Mouse (Mus musculus): ENCODE measurements around the gene Wfdc8.
A peak's percentile ranks its signal among the peaks of the same experiment; 100 is the strongest.
"Not testable (repeated sequence)": the region's sequence is repeated elsewhere in the genome, so short reads cannot be mapped to it uniquely, and the experiment has no call there.

Gene Wfdc8

DNA sequence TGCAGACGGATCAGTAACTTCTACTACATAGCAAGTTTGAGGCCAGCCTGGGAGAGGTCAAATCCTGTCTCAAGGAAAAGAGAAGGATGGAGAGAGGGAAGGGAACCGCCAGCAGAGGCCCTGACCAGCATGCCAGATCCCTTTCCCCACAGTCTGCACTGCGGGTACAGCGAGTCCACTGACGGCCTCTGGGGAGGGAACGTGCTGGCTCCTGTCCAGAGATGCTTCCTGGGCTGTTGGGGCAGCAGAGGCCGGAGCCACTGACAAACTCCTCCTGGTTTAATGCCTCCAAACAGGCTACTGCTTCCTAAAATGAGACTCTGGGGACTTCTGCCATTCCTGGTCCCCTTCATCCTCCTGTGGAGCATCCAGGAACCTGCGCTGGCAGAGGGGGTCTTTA is at the start of gene Wfdc8, which contains the start of gene Wfdc6b:
Wfdc8 (minus strand) TSS at position 156 of the 400 bp plus-strand sequence.
Wfdc6b (plus strand) TSS at position 52 of the 400 bp plus-strand sequence.
- not testable (repeated sequence) for DNase-seq (ENCODE audit: low read depth, low spot score)

DNA sequence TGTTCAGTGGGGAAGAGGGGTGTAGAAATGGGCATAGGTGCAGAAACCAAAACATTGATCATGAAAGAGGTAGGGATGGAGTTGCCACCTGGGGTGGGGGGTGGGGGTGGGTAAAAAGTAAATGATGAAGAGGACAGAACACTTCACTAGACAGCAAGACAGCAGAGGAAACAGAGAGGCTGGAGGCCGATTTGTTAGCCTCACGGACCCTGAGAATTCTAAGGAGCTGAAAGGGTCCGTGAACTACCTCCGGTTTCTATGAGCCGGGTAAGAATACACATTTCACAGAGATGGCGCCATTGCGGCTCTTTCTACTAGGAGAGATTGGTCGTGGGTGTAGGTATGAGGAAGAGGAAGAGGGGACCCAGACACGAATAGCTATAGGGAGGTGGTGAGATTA is 43.1 kb upstream of the Wfdc8 start, which contains the start of gene Wfdc9:
Wfdc9 (minus strand) TSS at position 101 of the 400 bp plus-strand sequence.
- no peak for DNase-seq (ENCODE audit: low read depth, low spot score)

DNA sequence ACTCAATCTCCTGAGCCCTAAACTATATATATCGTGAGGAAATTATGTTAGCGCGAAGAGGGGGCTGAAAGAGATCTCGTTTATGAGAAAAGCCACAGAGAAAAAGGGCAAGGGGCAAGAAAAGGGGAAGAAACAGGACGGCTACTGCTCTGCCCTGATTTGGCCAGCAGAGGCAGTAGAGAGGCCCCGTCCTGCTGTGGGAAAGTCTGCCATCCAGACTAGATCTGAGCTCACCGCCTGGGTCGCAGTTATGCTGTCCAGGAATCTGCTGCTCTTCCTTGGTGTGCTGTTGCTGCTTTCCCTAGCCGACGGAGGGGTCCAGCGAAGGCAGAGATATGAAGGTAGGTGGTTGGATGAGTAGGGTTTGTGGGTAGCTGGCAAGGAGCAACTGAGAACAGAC is 42.4 kb upstream of the Wfdc8 start, which contains the start of gene Wfdc10:
Wfdc10 (plus strand) TSS at position 189 of the 400 bp plus-strand sequence.
- DNase-seq (ENCODE audit: low read depth, low spot score), result peak; percentile 82

DNA sequence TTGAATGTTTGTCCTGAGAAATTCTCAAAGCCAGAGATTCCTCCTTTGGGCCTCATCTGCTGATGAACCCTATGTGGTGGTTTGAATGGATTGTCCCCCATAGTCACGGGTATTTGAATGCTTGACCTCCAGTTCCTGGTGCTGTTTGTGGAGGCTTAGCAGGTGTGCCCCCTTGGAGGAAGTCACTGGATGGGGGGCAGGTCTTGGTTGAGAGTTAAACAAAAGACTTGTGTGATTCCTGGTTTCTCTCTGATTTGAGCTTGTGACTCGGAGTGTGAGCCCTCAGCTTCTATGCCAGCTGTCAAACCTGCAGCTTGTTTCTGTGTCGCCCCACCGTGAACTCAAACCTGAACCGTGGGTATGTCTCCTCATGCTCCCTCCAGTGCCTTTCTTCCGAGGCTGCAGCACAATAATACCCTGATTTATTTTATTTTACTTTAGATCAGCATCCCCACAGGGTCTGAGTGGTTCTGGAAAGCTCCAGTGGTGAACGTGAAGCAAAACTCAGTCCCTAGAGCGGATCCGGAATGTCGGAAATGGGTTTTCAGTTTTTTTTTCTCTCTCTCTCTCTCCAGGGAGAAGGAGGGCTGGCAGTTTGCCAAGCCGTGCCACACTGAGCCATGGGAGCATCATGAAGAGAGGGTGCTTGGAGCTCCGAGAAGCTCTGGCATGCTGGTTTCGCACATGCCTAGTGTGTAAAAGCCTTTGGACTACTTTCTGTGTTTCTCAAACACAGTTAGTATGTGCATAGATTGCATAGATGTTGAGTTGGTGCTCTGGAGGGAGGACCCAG is 28.7 kb upstream of the Wfdc8 start:
- DNase-seq (ENCODE audit: low read depth, low spot score), result peak; percentile 59

DNA sequence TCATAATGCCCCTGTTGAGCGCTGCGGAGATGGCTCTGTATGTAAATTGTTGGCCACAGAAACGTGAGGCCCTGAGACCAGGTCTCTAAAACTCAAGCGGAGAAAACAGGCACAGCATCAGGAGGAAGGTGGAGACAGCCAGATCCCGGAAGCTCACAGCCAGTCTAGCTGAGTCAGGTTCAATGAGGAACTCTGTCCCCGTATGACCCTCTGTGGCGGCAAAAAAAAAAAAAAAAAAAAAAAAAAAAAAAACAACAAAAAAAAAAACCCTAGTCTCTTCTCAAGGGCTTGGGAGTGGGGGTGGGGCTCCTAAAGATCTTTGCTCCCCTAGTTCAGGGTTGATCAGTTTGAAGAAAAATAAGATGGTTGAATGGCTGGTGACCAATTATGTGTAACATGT is 27.7 kb upstream of the Wfdc8 start:
- peak; percentile 80 for DNase-seq (ENCODE audit: low read depth, low spot score)

DNA sequence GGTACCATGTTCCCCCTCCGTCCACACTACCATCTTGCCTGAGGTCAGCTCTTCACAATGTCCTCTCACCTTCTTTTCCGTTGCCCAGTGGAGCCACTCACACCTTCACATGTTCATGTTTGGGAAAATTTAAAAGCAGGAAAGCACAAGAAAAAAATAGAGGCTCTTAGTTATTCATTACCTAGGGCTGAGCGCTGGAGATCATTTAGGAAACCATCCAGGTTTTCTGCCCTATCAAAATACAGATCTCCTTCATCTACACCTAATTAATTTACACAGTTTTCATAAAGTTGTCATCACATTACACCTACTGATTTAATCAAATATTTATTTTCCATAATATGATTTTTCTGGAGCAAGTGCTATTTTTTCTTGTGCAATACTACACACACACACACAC is 25.3 kb upstream of the Wfdc8 start, which contains the start of gene Wfdc16:
Wfdc16 (minus strand) TSS at position 101 of the 400 bp plus-strand sequence.
- DNase-seq (ENCODE audit: low read depth, low spot score), result no peak

DNA sequence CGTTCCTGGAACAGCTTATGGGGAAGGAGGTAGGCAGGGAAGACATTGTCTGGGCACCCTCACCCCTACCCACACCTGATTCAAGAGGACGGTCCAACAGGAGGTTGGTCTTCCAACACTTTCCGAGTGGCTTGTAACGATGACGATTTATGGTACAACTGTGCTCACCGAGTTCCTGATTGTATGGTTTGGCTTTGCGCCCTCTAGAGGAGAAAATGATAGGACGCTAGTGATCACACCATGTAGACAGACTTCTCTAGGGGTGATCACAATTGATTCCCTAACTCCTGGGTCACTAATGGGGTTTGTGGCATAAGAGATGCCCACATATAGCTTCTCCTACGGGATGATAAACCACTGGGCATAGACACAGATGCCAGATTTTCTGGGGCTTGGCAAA is 21.8 kb upstream of the Wfdc8 start:
- peak; percentile 70 for DNase-seq (ENCODE audit: low read depth, low spot score)

DNA sequence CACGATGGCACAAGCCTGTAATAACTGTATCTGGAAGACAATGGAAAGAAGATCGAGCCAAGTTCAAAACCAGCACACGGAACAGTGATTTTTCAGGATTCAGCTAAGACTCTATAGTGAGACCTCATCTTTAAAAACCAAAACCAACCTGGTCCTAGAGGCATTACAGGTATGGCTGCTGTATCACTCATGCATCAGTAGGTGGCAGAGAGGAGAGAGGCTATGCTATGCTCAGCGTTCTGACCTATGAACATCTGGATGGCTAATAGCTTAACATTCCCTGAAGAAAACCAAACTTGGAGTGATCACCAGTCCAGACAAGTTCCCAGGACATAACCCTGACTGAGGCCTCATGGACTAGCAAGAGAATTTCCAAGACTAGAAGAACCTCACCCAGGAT is 8.3 kb upstream of the Wfdc8 start:
- no peak for DNase-seq (ENCODE audit: low read depth, low spot score)

DNA sequence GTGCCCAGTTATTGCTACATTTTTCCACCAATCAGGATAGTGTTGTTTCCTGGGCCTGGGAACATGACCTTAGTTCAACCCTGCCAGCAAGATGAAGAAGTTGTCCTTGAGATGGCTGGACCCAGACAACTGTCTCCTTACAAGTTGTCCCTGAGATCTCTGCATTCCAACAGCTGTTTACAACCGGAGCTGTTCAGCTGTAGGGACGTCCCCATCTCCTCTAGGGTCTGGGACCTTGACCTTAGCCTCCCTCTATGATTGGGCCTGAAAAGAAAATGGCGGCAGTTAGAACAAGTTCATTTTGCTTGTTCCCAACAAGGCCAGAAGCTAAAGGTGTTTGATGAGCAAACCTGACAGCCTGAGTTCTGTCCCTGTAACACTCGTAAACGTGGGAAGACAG is 5.6 kb upstream of the Wfdc8 start:
- no peak for DNase-seq (ENCODE audit: low read depth, low spot score)

DNA sequence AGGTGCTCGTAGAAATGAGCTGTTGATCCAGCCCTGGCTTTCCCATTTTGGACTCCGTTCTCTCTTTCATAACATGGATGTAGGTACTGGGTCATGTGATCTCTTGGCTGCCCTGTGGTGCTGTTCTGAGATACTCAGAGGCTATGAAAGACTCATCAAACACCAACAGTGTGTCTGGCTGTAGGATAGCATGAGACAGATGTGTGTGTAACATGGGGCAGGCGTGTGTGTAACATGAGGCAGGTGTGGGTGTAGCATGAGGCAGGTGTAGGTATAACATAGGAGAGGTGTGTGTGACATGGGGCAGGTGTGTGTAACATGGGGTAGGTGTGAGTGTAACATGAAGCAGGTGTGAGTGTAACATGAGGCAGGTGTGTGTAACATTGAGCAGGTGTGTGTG is 2.0 kb upstream of the Wfdc8 start:
- no peak for DNase-seq (ENCODE audit: low read depth, low spot score)

DNA sequence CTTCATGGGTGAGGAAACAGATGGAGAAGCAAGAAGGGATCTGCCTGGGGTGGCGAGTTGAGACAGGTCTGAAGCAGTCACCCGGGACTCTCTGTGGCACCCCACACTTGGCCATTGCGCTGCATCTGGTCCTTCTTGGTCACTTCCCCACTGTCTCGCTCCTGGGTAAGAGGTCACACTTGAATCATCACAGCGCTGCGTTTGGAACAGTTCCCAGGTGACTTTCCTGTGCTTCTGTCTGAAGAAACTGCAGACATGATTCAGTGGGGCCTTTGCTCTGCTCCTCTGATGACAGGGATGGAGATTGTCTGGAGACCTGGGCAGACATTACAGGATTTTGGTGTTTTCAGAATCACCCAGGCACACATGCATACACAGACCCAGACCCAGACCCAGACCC is 4.6 kb downstream of the Wfdc8 start:
- no peak for DNase-seq (ENCODE audit: low read depth, low spot score)

DNA sequence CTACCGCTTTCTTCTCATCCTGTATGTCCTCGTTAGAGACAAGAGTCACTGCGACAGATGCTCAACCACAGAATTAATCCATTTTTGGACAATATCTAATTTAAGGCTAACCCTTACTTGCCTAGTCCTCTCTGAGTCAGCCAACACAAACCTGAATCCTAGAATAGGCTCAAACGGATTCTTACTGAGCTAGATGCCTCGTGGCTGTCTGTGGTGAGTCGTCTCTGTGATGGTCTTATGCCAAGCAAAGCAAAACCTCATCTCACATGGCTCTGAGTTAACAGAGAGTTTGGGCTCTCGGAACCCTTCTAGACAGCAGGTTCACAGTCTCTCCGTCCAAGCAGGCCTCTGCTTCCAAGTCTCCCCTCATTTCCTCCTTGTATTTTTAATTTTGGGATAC is 9.0 kb downstream of the Wfdc8 start:
- no peak for DNase-seq (ENCODE audit: low read depth, low spot score)

DNA sequence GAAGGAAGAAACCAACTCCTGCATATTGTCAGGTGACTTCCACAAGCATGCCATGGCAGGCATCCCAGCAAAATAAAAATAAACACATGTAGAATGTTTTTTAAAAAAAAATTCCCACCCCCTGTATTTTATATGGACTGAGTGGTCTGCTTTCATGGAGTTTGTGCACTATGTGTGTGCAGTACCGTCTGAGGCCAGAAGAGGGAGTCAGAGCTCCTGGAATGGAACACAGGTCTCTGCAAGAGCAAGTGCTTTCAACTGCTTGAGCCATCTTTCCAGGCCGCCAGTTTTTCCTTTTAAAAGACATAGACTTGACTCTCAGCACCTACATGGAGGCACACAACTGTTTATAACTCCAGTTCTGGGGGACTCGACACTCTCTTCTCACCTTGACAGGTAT is 9.9 kb downstream of the Wfdc8 start:
- peak; percentile 75 for DNase-seq (ENCODE audit: low read depth, low spot score)

DNA sequence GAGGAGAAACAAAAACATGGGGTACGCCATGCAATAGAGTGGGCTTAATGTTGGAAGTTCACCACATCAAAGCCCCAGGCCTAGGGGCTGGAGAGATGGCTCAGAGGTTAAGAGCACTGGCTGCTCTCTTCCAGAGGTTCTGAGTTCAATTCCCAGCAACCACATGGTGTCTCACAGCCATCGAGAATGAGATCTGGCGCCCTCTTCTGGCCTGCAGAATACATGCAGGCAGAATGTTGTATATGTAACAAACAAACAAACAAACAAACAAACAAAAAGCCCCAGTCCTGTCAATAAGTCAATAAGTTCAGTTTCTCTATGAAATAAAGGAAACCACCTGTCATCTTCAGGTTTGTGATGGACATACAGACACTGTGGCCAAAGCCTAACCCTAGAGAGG is 13.2 kb downstream of the Wfdc8 start:
- no peak for DNase-seq (ENCODE audit: low read depth, low spot score)

DNA sequence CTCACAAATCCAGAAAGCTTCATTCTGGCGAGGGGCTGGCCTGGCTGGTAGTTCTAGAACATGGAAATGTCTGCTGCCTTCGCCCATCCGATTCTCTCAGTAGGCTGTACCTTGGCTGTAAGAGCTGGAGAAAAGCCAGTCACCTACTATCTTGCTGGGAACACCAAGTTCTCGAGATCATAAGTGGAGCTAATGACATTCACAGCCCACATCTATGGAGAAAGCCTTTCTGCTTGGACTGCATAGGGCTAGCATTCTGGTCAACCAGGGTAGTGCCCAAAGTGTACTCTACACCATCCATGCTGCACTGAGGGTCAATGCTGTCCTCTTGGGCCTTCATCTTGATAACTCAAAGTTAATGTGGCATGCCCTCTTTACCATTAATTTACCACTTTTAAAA is 19.9 kb downstream of the Wfdc8 start, which contains the start of gene Eppin:
Eppin (minus strand) TSS at position 101 of the 400 bp plus-strand sequence.
- no peak for DNase-seq (ENCODE audit: low read depth, low spot score)

DNA sequence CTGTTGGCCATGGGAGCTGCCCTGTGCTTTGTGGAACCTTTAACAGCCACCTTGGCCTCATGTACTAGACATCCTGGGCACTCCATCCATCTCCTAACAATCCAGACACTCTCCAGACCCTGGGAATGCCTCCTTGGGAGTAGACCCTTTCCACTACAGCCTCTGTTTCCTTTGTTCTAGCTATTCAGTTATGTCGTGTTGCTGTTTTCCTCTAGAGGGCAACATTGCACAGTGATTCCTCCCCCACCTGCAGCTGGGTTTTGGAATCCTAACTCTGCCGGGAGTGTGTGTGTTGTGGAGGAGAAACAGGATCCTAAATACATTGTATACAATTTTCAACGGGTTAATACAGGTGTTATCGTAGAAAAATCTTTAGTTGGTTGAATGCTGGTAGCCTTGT is 21.4 kb downstream of the Wfdc8 start:
- peak; percentile 71 for DNase-seq (ENCODE audit: low read depth, low spot score)

DNA sequence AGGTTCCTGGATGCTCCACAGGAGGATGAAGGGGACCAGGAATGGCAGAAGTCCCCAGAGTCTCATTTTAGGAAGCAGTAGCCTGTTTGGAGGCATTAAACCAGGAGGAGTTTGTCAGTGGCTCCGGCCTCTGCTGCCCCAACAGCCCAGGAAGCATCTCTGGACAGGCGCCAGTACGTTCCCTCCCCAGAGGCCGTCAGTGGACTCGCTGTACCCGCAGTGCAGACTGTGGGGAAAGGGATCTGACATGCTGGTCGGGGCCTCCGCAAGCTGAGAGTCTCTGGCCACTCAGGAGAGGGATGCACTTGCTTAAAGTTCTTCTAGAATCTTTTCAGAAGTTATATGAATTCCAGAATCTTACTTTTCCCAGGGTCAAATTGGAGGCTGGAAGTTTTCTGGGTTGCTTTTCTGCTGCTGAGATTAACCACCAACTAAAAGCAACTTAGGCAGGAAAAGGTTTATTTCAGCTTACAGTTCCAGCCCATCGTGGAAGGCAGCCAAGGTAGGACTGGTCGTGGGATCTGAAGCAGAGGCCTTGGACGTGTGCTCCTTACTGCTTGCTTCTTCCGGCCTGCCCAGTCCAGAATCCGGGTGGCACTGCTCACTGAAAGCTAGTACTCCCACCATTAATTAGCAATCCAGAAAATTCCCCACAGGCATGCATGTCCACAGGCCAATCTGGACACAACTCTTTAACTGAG is 28.3 kb downstream of the Wfdc8 start, which contains the start of gene Wfdc6a:
Wfdc6a (minus strand) TSS at position 423 of the 701 bp plus-strand sequence.
- not testable (repeated sequence) for DNase-seq (ENCODE audit: low read depth, low spot score)

DNA sequence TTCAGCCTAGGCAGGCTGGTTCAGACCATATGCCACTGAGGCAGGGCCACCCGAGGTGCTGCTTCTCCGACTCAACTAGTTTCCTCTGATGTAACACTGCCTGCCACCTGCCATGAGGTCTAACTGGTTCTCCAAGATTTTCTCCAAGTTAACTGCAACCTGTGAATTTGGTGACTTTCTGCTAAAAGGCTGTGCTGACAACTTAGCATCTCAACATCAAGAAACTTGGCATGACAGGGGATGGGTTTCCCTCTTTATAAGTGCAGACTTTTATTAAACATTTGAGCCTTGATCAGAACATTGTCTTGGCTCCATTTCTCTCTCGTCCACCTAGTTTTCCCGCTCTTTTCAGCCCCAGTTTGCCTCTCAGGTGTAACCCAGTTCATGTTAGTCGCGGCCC is 40.1 kb downstream of the Wfdc8 start, which contains the start of gene Spint3:
Spint3 (minus strand) TSS at position 101 of the 400 bp plus-strand sequence.
- not testable (repeated sequence) for DNase-seq (ENCODE audit: low read depth, low spot score)

DNA sequence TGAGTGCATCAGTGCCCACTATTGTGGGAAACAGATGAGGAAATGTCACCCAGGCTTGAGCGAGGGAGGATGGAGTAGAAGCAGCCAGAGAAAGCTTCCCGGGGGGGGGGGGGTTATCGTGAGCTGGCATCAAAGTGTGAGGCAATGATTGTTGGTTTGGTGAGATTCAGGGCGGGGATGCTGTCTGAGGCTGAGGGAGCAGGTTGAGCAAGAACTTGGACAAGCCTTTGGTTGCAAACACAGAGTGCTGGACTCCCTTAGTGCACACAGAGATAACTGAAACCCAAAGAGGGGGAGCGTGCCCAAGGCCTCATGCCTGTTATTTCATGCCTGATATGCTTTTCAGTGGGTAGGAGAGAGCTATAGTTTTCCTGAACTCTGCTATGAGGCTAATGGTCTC is 46.0 kb downstream of the Wfdc8 start:
- no peak for DNase-seq (ENCODE audit: low read depth, low spot score)

DNA sequence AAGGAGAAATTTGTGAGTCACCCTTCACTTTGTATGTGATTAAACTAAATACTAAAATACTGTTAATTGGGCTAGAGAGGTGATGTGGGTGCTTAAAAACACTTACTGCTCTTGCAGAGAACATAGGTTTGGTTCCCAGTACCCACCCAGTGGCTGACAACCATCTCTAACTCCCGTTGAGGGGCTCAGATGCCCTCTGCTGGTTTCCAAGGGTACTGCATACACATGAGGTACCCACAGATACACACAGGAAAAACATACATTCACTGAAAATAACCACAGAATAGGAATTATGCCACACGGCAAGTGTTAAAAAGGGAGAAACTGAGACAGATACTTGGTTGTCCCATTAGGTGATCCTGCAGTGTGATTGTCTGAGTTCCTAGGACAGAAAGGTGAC is 46.4 kb downstream of the Wfdc8 start:
- DNase-seq (ENCODE audit: low read depth, low spot score), result peak; percentile 37

DNA sequence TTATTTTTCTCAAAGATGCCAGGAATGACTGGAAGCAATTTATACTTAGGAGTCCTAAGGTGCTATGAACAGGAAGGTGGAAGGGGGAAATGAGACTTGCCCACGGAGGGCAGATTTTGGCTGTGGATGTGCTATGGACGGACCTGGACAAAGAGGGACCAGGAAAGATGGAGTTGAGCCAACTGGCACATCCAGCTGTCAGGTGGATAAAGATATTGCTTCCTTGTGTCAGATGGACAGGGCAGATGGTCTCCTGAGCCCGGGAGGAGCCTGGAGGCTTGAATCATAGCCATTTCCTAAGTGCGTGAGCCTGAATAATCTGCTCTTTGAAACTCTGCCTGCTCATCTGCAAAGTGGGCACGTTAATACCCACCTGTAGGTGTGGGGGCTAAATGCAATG is 49.1 kb downstream of the Wfdc8 start:
- DNase-seq (ENCODE audit: low read depth, low spot score), result no peak

DNA sequence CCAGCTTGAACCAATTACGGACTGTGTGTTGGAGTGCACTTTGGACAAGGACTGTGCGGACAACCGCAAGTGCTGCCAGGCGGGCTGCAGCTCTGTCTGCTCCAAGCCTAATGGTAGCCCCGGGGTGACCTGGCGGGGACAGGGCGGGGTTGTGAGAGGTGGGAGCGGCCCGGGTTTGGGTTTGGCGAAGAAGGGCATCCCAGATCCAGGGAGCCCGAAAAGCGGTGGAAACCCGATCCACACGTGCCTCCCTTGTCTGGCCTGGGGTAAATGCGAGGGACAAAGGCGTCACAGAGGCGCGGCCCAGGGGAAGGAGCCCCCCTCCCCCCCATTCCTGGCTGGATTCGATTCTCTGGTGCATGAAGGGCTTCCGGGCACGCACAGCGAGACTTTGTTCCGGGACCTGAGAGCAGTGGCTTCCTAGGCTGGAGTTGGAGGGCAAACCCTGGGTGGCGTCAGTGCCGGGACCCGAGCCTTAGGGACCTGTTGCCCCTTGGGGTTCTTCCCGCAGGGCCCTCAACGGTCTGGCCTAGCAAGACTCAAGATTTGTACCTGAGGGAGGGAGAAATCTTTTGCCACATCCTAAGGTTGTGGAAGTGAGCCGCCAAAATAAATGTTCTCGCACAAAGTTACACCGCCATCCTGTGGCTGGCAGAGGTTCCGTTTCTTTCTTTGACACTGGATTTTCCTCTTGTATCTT is 49.9 kb downstream of the Wfdc8 start:
- DNase-seq (ENCODE audit: low read depth, low spot score), result peak; percentile 72
